Mouse (Mus musculus): Measurements from ENCODE around the gene Atp8b2. TPM values are rescaled to one million over a fixed set of nuclear protein-coding genes. Genes with fewer than 3 reads are reported as not detected.

Atp8b2 gene
- polyA plus RNA-seq, 1 experiment = 21.9 TPM

DNA sequence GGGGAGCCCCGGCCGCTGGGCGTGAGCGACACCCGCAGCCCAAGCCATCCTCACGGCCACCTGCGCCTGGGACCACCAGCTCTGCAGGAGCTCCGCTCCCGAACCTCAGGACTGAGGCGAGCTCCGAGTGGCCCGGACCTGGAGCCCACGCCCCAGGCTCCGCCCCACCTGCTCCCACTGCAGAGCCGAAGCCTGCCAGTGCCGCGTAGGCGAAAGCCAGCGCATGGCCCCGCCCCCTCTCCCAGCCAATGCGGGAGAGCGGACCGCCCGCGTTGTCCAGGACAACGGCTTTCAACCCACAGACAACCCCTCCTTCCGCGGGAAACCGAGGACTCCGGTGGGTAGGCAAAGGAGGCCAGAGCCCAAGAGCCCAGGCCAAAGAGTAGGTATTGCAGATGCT is 2.8 kb downstream of the Atp8b2 start:
- Histone ChIP-seq H3K36me3 (ENCODE audit: control insufficient read depth, insufficient read depth, low read length) (no peaks in the 10 kb centered on the region), H3K27ac (ENCODE audit: insufficient read depth, low read depth, low read length) (no peak overlapping the region), H3K27me3 (replicated peaks; ENCODE audit: control insufficient read depth, insufficient read depth, low read length) (no peaks in the 10 kb centered on the region), H3K4me3 (ENCODE audit: insufficient read depth, low read depth, low read length) (peak overlapping the region; percentile 64), H3K4me1 (ENCODE audit: control insufficient read depth, insufficient read depth, low read length) (no peaks in the 10 kb centered on the region; the same call in 1 of the 2 replicates)
- DNase-seq = peak; percentile 96
- TF ChIP-seq CTCF (conservative IDR thresholded peaks at IDR 0.05; ENCODE audit: insufficient read depth, insufficient read length, low read depth, low read length) = no peak
- no peak for TF ChIP-seq POLR2A (IDR thresholded peaks at IDR 0.05; ENCODE audit: low read depth, low read length)
- 1% methylated on average over 30 of the region's 30 CpGs for WGBS

DNA sequence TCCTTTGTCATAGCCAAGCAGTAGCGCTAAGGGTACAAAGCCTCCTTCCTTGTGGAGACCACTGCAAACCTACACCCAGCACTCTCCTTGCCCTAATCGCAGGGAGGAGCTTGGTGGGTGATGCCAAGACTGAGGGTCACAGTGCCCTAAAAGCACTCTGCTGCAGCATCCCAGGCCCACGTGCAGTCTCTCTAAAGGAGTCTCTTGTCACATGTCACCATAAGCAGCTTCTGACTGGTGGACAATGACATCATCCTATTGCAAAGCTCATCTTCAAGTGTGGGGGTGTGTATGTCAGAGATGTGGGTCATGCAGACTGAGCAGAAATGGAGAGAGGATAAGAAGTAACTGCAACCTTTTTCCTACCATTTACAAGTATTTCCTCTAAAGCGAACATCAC is 3.9 kb downstream of the Atp8b2 start:
- Histone ChIP-seq H3K27me3 (replicated peaks; ENCODE audit: control insufficient read depth, insufficient read depth, low read length) (no peaks in the 10 kb centered on the region), H3K27ac (ENCODE audit: insufficient read depth, low read depth, low read length) (no peak overlapping the region), H3K4me3 (ENCODE audit: insufficient read depth, low read depth, low read length) (no peak overlapping the region), H3K4me1 (ENCODE audit: control insufficient read depth, insufficient read depth, low read length) (no peaks in the 10 kb centered on the region; the same call in 1 of the 2 replicates), H3K36me3 (ENCODE audit: control insufficient read depth, insufficient read depth, low read length) (no peaks in the 10 kb centered on the region)
- WGBS = 84% methylated on average over 4 of the region's 4 CpGs
- TF ChIP-seq CTCF (conservative IDR thresholded peaks at IDR 0.05; ENCODE audit: insufficient read depth, insufficient read length, low read depth, low read length) = no peak
- no peak for TF ChIP-seq POLR2A (IDR thresholded peaks at IDR 0.05; ENCODE audit: low read depth, low read length)
- no peak for DNase-seq

DNA sequence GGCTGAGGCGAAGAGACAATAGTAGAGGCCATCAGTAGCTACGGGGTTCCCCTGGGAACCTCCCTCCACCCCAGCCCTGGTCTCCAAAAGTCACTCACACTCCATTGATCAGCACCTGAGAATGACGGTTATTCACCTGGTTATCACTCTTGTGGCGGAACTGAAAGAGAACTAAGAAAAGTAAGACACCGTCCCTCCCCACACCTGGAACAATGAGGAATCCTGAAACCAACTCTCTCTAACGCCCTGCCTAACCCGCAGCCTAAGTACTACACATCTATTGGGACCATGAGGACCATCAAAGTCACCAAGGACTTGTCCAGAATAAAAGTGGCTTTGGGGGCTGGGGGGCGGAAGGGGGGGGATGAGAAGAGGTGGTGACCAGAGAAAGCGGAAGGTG is 5.4 kb downstream of the Atp8b2 start:
- H3K27me3 ChIP-seq (replicated peaks; ENCODE audit: control insufficient read depth, insufficient read depth, low read length) = no peaks in the 10 kb centered on the region
- no peaks in the 10 kb centered on the region for H3K36me3 ChIP-seq (ENCODE audit: control insufficient read depth, insufficient read depth, low read length)
- 95% methylated on average over 9 of the region's 9 CpGs for WGBS
- no peak overlapping the region for H3K27ac ChIP-seq (ENCODE audit: insufficient read depth, low read depth, low read length)
- TF ChIP-seq CTCF (conservative IDR thresholded peaks at IDR 0.05; ENCODE audit: insufficient read depth, insufficient read length, low read depth, low read length) = no peak
- TF ChIP-seq POLR2A (IDR thresholded peaks at IDR 0.05; ENCODE audit: low read depth, low read length) = no peak
- DNase-seq = no peak
- H3K4me3 ChIP-seq (ENCODE audit: insufficient read depth, low read depth, low read length) = no peak overlapping the region
- no peaks in the 10 kb centered on the region; the same call in 1 of the 2 replicates for H3K4me1 ChIP-seq (ENCODE audit: control insufficient read depth, insufficient read depth, low read length)

DNA sequence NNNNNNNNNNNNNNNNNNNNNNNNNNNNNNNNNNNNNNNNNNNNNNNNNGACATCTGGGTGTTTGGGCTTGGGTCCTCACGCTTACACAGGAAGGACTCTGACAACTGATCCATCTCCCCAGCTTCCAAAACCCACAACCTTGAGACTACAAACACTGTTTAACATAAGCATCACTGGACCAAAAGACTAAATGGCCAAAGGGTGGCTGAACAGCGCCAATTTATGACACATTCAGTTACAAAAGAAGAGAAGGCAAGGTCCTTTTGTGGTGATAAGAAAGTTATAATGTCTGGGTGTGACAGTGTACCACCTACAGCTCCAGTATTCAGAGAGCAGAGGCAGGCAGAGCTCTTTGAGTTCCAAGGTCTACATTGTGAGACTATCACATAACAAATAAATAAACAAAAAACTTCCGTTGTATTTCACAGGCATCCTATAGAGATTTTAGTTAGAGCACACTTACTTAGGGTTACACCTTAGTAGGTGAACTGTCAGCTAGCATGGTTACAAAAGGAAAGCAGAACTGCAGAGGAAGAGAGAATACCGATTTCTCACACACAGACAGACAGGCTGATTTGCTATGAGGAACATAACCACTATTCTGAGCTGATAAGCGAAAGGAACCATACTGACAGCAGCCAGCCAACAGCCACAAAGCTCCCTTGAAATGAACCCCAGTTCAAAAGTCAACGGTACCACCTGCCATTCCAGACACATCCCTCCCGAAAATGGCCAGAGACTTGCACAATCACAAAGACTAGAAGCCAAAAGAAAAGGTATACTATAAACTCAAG is 6.9 kb downstream of the Atp8b2 start:
- H3K4me1 ChIP-seq (ENCODE audit: control insufficient read depth, insufficient read depth, low read length) = no peaks in the 10 kb centered on the region; the same call in 1 of the 2 replicates
- no peaks in the 10 kb centered on the region for H3K36me3 ChIP-seq (ENCODE audit: control insufficient read depth, insufficient read depth, low read length)
- H3K4me3 ChIP-seq (ENCODE audit: insufficient read depth, low read depth, low read length) = no peak overlapping the region
- no peaks in the 10 kb centered on the region for H3K27me3 ChIP-seq (replicated peaks; ENCODE audit: control insufficient read depth, insufficient read depth, low read length)
- H3K27ac ChIP-seq (ENCODE audit: insufficient read depth, low read depth, low read length) = no peak overlapping the region
- DNase-seq = no peak
- 95% methylated on average over 7 of the region's 7 CpGs for WGBS
- TF ChIP-seq POLR2A (IDR thresholded peaks at IDR 0.05; ENCODE audit: low read depth, low read length) = no peak
- TF ChIP-seq CTCF (conservative IDR thresholded peaks at IDR 0.05; ENCODE audit: insufficient read depth, insufficient read length, low read depth, low read length) = no peak

DNA sequence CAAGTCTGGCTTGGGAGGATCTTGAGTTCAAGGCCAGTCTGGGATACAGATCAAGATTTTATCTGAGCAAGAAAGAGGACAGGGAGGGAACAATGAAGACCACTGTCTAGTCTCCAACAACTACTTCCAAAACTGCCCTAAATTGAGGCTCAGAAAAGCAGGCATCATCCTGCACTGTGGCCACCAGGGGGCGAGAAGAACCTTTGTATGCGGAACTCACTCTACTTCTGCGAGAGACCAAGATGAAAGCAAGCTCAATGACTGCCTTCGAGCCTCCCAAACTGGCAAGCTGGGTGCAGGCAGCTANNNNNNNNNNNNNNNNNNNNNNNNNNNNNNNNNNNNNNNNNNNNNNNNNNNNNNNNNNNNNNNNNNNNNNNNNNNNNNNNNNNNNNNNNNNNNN is 9.9 kb downstream of the Atp8b2 start:
- 0% methylated on average over 4 of the region's 4 CpGs for WGBS
- no peaks in the 10 kb centered on the region for H3K36me3 ChIP-seq (ENCODE audit: control insufficient read depth, insufficient read depth, low read length)

DNA sequence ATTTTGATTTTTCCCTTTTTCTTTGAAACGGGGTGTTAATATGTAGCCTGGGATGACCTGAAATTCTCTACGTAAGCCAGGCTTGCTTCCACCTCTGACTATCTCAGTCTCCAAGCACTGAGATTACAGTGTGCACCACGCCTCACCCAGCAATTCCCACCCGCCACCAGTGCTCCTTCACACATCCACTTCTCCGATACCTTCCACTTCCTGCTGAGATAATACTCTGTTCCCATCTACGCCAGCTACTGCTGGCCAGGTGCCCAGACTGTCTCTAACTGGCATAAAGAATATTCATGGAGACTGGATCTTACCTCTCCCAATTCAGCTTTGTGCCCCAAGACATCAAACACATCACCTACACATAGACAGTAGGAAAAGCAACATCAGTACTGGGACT is 14.7 kb downstream of the Atp8b2 start:
- DNase-seq = no peak
- Histone ChIP-seq H3K36me3 (ENCODE audit: control insufficient read depth, insufficient read depth, low read length) (no peaks in the 10 kb centered on the region), H3K27me3 (replicated peaks; ENCODE audit: control insufficient read depth, insufficient read depth, low read length) (no peaks in the 10 kb centered on the region), H3K4me1 (ENCODE audit: control insufficient read depth, insufficient read depth, low read length) (no peaks in the 10 kb centered on the region; the same call in 1 of the 2 replicates), H3K4me3 (ENCODE audit: insufficient read depth, low read depth, low read length) (no peak overlapping the region), H3K27ac (ENCODE audit: insufficient read depth, low read depth, low read length) (no peak overlapping the region)
- TF ChIP-seq POLR2A (IDR thresholded peaks at IDR 0.05; ENCODE audit: low read depth, low read length) (no peak), CTCF (conservative IDR thresholded peaks at IDR 0.05; ENCODE audit: insufficient read depth, insufficient read length, low read depth, low read length) (no peak)
- 88% methylated on average over 6 of the region's 6 CpGs for WGBS

More for the DNA sequence above, 9.9 kb downstream of the Atp8b2 start:
- Histone ChIP-seq H3K4me1 (ENCODE audit: control insufficient read depth, insufficient read depth, low read length) (no peaks in the 10 kb centered on the region; the same call in 1 of the 2 replicates), H3K27me3 (replicated peaks; ENCODE audit: control insufficient read depth, insufficient read depth, low read length) (no peaks in the 10 kb centered on the region), H3K27ac (ENCODE audit: insufficient read depth, low read depth, low read length) (no peak overlapping the region), H3K4me3 (ENCODE audit: insufficient read depth, low read depth, low read length) (no peak overlapping the region)
- TF ChIP-seq POLR2A (IDR thresholded peaks at IDR 0.05; ENCODE audit: low read depth, low read length) (no peak), CTCF (conservative IDR thresholded peaks at IDR 0.05; ENCODE audit: insufficient read depth, insufficient read length, low read depth, low read length) (peak; percentile 97)
- peak; percentile 84 for DNase-seq

DNA sequence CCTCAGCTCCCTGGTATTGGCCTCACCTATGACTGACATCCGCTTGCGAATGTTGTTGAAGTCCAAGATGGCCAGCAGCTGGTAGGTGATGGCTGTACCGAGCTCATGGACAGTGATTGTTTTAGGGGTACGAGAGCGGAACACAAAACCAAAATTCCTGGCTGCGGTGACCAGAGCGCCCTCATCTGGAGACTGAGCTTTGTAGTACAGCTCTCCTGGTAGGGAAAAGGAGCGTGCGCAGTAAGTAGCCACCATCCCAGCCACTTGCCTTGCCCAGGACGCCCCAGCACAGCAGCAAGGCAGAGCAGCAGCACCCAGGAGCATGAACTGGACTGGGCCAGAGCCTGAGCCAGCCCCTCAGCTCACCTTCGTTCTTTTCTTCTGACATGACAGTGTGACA is 15.3 kb downstream of the Atp8b2 start:
- no peak for TF ChIP-seq POLR2A (IDR thresholded peaks at IDR 0.05; ENCODE audit: low read depth, low read length)
- 0 out of 2 replicates have a peak, but pooled peaks have one; percentile 1 for TF ChIP-seq CTCF (conservative IDR thresholded peaks at IDR 0.05; ENCODE audit: insufficient read depth, insufficient read length, low read depth, low read length)
- WGBS = 92% methylated on average over 11 of the region's 11 CpGs

More for the DNA sequence above, 15.3 kb downstream of the Atp8b2 start:
- H3K4me3 ChIP-seq (ENCODE audit: insufficient read depth, low read depth, low read length) = no peak overlapping the region
- H3K27me3 ChIP-seq (replicated peaks; ENCODE audit: control insufficient read depth, insufficient read depth, low read length) = no peaks in the 10 kb centered on the region
- H3K27ac ChIP-seq (ENCODE audit: insufficient read depth, low read depth, low read length) = no peak overlapping the region
- no peak for DNase-seq
- H3K4me1 ChIP-seq (ENCODE audit: control insufficient read depth, insufficient read depth, low read length) = no peaks in the 10 kb centered on the region
- no peaks in the 10 kb centered on the region for H3K36me3 ChIP-seq (ENCODE audit: control insufficient read depth, insufficient read depth, low read length)
